Mouse (Mus musculus) activated CD4-positive, CD25-positive, alpha-beta regulatory T cell, adult 4 months (primary cell): ENCODE data around the gene Ndufaf2. TPM values are rescaled to one million over a fixed set of nuclear protein-coding genes. Genes with fewer than 3 reads are reported as not detected.

ENCODE experiments used
- ATAC-seq: one replicate; pipeline ENCODE4 v1.8.0; 2017
- polyA plus RNA-seq, 2 experiments: library from polyadenylated mRNA; unstranded; fragments of 100-300 nt; shearing (Covaris generic); gene quantifications; one replicate each; pipeline ENCODE4 v1.2.1; 2017

The Ndufaf2 gene
- polyA plus RNA-seq, 2 experiments from 2014 or later, result 36.9 to 39.8 TPM

GRCm38 (mm10) chr13:108135617-108136016, 22.8 kb downstream of the Ndufaf2 start:
- no peak for ATAC-seq

GRCm38 (mm10) chr13:108132031-108132819, 26.2 kb downstream of the Ndufaf2 start:
- no peak for ATAC-seq

GRCm38 (mm10) chr13:108130737-108131136, 27.7 kb downstream of the Ndufaf2 start:
- ATAC-seq, result no peak

- ATAC-seq, result peak; percentile 58
Measured at GRCm38 (mm10) chr13:108129070-108129469, 29.4 kb downstream of the Ndufaf2 start.

GRCm38 (mm10) chr13:108127883-108128282, 30.5 kb downstream of the Ndufaf2 start:
- no peak for ATAC-seq

GRCm38 (mm10) chr13:108127130-108127529, 31.3 kb downstream of the Ndufaf2 start:
- ATAC-seq, result peak; percentile 53

- ATAC-seq, result no peak
Measured at GRCm38 (mm10) chr13:108126246-108126645, 32.2 kb downstream of the Ndufaf2 start.

- no peak for ATAC-seq
Measured at GRCm38 (mm10) chr13:108124096-108124495, 34.3 kb downstream of the Ndufaf2 start.

DNA sequence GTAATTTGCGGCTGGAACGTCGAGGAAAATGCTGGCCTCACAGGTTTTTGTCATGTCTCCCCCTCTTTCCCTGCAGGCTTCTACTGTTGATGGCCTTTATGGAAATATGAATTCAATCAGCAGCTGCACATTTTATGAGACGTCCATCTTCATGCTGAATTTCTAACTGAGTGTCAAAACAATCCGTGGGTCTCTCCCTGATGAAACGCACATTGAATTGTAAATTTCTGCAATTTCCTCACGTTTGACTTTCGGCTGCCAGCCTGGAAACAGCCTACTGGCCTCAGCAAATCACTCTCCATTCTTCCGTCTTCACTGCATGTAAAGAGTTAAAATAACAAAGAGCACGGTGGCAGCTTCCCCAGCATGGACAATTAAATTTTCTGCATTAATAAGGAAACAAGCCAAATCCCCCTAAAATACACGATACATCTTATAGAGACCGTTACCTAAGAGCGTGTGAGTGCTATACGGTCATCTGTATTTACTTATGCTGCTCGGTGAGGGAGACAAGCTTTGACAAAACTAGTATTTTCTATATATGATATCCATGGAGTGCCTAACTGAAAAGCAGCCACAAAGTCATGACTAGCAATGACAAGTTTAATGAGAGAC, 35.2 kb downstream of the Ndufaf2 start:
- ATAC-seq, result no peak

DNA sequence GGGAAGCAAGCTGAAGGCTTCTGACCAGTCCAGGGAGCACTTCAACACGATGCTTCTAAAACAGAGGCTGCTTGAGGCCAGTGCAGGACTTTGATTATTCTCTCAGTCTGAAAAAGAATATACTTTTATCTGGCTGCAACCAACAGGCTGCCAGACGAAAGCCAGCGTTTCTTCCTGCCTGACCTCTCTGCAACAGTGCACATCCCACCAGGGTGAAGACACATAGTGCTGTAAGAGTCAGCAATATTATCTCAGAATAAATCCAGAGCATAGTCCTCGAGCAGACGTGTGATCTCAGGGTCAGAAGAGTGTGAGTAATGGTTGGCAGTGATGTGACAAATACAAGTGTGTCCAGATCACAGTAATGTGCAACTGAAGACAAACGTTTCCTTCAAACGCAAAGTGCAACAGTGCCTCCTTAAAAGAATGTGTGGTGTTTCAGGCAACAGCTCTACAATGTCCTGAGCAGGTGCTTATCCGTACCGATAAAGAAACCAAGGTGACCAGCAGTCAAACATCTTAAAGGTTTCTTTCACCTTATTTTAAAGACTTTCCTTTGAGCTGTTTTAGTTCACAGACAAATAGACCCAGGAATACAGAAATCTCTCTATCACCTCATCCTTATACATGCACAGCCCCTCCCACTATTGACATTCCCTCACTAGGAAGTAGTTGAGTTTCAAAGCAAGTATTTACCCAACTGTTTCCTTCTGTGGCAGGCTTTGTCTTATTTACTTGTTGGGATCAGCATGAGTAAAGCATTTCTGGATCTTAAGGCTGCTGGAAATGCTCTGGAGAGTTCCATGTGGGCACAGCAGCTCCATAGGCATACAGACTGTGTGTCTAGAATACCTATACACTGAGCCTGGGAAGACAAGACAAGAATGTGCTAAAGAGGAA, 38.8 kb downstream of the Ndufaf2 start:
- ATAC-seq, result no peak

- ATAC-seq, result no peak
Measured at GRCm38 (mm10) chr13:108118188-108118587, 40.2 kb downstream of the Ndufaf2 start.

GRCm38 (mm10) chr13:108117654-108118053, 40.8 kb downstream of the Ndufaf2 start:
- no peak for ATAC-seq

GRCm38 (mm10) chr13:108114257-108114656, 44.2 kb downstream of the Ndufaf2 start:
- ATAC-seq, result no peak

- no peak for ATAC-seq
Measured at GRCm38 (mm10) chr13:108113536-108113935, 44.9 kb downstream of the Ndufaf2 start.

GRCm38 (mm10) chr13:108110929-108111328, 47.5 kb downstream of the Ndufaf2 start:
- ATAC-seq, result no peak

DNA sequence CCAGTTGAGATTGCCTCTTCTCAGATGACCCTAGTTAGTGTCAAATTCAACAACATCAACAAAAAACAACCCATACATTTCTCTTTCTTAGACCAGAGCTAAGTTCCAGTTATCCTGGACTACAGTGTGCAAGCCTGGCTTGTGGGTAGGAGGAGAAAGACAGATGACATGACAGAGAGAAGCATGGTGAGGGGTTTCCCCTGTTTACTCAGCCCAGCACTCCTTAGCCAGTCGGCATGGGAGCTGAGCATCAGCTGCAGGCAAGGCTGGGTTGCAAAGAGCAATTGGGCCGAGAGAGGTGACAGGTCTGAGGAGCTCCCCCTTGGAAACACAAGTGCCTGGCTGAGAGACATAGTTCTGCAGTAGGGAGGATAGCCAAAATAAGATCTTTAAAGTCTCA, 57.7 kb downstream of the Ndufaf2 start:
- no peak for ATAC-seq

- ATAC-seq, result no peak
Measured at GRCm38 (mm10) chr13:108096446-108096845, 62.0 kb downstream of the Ndufaf2 start.

DNA sequence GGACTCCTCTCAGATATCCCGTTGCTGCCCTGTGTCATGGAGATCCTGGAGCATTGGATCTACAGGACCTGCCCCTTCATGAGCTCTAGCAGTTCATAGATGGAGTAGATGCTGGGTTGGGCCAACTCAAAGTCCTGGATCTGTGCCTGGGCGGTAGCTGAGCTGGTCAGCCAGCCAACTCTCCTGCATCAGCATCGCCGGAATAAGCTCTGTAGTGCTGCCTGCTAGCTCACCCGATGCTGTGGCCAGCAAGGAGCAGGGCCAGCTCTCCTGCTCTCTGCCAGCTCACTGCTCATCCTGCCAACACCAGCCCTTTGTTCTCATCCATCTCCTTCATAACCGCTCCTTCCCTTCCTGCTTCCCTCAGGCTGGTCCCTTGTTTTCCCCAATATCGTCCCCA, 62.8 kb downstream of the Ndufaf2 start:
- no peak for ATAC-seq

- no peak for ATAC-seq
Measured at GRCm38 (mm10) chr13:108094681-108095080, 63.7 kb downstream of the Ndufaf2 start.

GRCm38 (mm10) chr13:108092290-108092689, 66.1 kb downstream of the Ndufaf2 start:
- ATAC-seq, result no peak

- no peak for ATAC-seq
Measured at GRCm38 (mm10) chr13:108086724-108087123, 71.7 kb downstream of the Ndufaf2 start.

DNA sequence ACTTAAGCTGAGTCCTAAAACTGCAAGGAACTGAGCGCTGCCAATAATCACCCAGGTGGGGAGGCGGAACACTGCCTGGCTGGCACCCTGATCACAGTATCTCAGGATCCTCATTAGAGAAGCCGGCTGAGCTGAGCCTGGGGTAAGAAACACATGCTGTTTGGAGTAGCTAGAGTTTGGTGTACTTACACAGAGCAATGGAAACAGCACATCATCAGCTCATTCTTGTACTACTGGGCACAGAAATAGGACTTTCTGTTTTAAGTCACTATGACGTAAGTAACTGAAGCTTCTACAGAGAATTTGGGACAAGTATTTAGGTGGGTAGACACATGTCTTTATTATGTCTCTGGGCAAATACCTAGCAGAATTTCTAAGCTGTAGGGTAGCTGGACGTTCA, 72.4 kb downstream of the Ndufaf2 start:
- no peak for ATAC-seq

- no peak for ATAC-seq
Measured at GRCm38 (mm10) chr13:108084086-108084485, 74.3 kb downstream of the Ndufaf2 start.
